Mouse (Mus musculus) forebrain, embryonic 11.5 days (tissue): ENCODE data around the gene Mbl2. TPM values are rescaled to one million over a fixed set of nuclear protein-coding genes. Genes with fewer than 3 reads are reported as not detected.

ENCODE experiments used
- ATAC-seq: fragments of 200-750 bp; cut with Nextera tagmentation; replicated peaks from 2 replicates; pipeline ENCODE4 v1.8.0; 2017; ENCODE audit warnings: moderate TSS enrichment; ENCODE audit not compliant: low FRiP score
- DNase-seq: peaks from one replicate; pipeline ENCODE4 v3.0.0-alpha.2; 2017; ENCODE audit warnings: low spot score
- H3K27ac ChIP-seq: fragments of 300-500 bp; sonication (generic); 2 replicates; pipeline ENCODE4 v1.5.1; 2014; ENCODE audit warnings: low read depth, low read length
- H3K27me3 ChIP-seq: fragments of 300-500 bp; sonication (generic); 2 replicates; pipeline ENCODE4 v1.6.1; 2014; ENCODE audit warnings: mild to moderate bottlenecking, low read length, mixed read lengths; ENCODE audit not compliant: control insufficient read depth, insufficient read depth
- H3K36me3 ChIP-seq: fragments of 300-500 bp; sonication (generic); 2 replicates; pipeline ENCODE4 v1.6.1; 2014; ENCODE audit warnings: mild to moderate bottlenecking, low read length, moderate library complexity, mixed read lengths; ENCODE audit not compliant: control insufficient read depth, insufficient read depth
- H3K4me1 ChIP-seq: fragments of 300-500 bp; sonication (generic); replicated peaks from 2 replicates; pipeline ENCODE4 v1.6.1; 2014; ENCODE audit warnings: low read length, mixed read lengths; ENCODE audit not compliant: control insufficient read depth, insufficient read depth
- H3K4me2 ChIP-seq: fragments of 300-500 bp; sonication (generic); 2 replicates; pipeline ENCODE4 v1.6.1; 2014; ENCODE audit warnings: low read depth, mild to moderate bottlenecking, low read length, moderate library complexity, mixed read lengths; ENCODE audit not compliant: severe bottlenecking
- H3K4me3 ChIP-seq: fragments of 300-500 bp; sonication (generic); 2 replicates; pipeline ENCODE4 v1.5.1; 2014; ENCODE audit warnings: low read depth, low read length
- H3K9ac ChIP-seq: fragments of 300-500 bp; sonication (generic); 2 replicates; pipeline ENCODE4 v1.6.1; 2014; ENCODE audit warnings: low read length
- H3K9me3 ChIP-seq: fragments of 300-500 bp; sonication (generic); 2 replicates; pipeline ENCODE4 v1.6.1; 2016; ENCODE audit warnings: low read length, mixed read lengths; ENCODE audit not compliant: control insufficient read depth
- WGBS: fragments of 180-500 bp; shearing (Covaris S2); extraction: QIAGEN DNeasy Blood & Tissue Kit; methylation state at CpG from one replicate; pipeline ENCODE4 v1.1.7; 2014; 5-methylcytosine and 5-hydroxymethylcytosine counted together
- microRNA-seq: library from miRNA; unstranded; fragments of <30 nt; microRNA quantifications from one replicate; pipeline ENCODE4, GENCODE M21; 2016; ENCODE audit not compliant: insufficient number of aligned reads
- polyA plus RNA-seq: library from polyadenylated mRNA; unstranded; fragments of >200 nt; fragmentation: Nextera tagmentation; extraction: Ambion mirVana; gene quantifications from 2 replicates; pipeline ENCODE4 v1.2.1, GENCODE M21; 2014

Gene Mbl2
- polyA plus RNA-seq, 1 experiment from 2014 or later: not detected

DNA sequence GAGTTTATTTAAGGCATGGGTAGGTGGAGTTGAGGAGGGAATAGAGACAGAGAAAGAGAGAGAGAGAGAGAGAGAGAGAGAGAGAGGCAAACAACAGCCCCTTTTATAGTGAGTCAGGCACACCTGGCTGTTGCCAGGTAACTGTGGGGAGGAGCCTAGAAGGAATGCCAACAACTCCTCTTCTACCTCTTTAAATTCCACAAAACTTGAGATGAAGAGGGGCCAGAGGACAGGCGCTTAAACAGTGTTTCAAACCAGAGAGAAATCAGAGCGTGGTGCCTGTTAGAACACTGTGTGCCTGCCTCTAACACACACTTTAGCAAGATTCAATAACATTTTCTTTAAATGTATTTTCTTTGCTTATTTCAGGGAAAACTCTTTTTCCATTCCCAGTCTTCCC lies 19.5 kb downstream of the Mbl2 start:
- Histone ChIP-seq H3K27ac (no peak overlapping the region), H3K27me3 (no peaks in the 10 kb centered on the region), H3K9me3 (no peaks in the 10 kb centered on the region), H3K36me3 (no peaks in the 10 kb centered on the region), H3K9ac (no peak overlapping the region), H3K4me3 (no peak overlapping the region), H3K4me1 (no peaks in the 10 kb centered on the region), H3K4me2 (no peak overlapping the region)
- WGBS: 64% methylated on average over 2 of the region's 2 CpGs
- no peak for ATAC-seq
- DNase-seq: no peak

DNA sequence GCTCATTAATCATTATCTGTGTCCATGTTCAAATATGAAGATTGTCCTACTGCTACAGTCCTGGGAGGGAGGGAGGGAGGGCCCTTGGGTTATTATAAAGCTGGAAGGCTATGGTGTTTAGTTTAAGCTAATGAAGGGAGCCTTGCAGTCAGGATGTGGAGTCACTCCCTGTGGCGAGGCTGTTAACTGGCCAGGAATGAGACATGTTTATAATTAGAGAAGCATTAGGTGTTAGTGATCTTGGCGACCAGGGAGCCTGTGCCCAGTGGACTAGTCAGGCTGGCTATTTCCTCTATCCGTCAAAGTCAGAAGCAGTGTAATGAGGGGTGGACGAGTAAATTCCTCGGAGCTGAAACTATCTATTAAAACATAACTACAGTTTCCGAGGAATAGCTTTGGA lies 23.6 kb downstream of the Mbl2 start:
- H3K4me1 ChIP-seq: no peaks in the 10 kb centered on the region
- no peaks in the 10 kb centered on the region for H3K27me3 ChIP-seq
- no peak for DNase-seq
- H3K9ac ChIP-seq: no peak overlapping the region
- no peak overlapping the region for H3K27ac ChIP-seq
- no peak overlapping the region for H3K4me2 ChIP-seq
- ATAC-seq: no peak
- H3K4me3 ChIP-seq: no peak overlapping the region
- no peaks in the 10 kb centered on the region for H3K9me3 ChIP-seq
- no peaks in the 10 kb centered on the region for H3K36me3 ChIP-seq
- WGBS: 39% methylated on average over 6 of the region's 6 CpGs

DNA sequence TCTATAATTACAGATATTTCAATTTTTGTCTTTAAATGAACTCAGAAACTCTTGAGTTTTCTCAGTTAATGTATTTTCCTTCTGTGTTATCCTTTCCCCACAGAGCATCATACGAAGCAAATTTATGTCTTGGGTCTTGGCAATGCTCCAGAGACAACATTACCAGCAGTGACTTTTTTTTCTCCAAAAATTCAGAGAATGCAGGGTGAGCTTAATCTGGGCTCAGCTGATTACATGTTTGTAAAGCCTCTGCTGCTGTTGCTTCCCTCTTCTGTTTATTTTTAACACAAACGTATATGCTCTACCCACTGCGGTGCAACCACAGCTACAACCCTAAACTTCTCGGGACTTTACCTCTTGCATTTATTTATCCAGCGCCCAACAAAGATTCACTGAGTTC lies 48.4 kb downstream of the Mbl2 start:
- no peaks in the 10 kb centered on the region for H3K27me3 ChIP-seq
- H3K36me3 ChIP-seq: no peaks in the 10 kb centered on the region
- 74% methylated on average over 5 of the region's 5 CpGs for WGBS
- no peak for DNase-seq
- H3K9ac ChIP-seq: no peak overlapping the region
- H3K9me3 ChIP-seq: no peaks in the 10 kb centered on the region
- H3K27ac ChIP-seq: no peak overlapping the region
- H3K4me3 ChIP-seq: no peak overlapping the region
- H3K4me2 ChIP-seq: no peak overlapping the region
- ATAC-seq: no peak
- H3K4me1 ChIP-seq: no peaks in the 10 kb centered on the region

DNA sequence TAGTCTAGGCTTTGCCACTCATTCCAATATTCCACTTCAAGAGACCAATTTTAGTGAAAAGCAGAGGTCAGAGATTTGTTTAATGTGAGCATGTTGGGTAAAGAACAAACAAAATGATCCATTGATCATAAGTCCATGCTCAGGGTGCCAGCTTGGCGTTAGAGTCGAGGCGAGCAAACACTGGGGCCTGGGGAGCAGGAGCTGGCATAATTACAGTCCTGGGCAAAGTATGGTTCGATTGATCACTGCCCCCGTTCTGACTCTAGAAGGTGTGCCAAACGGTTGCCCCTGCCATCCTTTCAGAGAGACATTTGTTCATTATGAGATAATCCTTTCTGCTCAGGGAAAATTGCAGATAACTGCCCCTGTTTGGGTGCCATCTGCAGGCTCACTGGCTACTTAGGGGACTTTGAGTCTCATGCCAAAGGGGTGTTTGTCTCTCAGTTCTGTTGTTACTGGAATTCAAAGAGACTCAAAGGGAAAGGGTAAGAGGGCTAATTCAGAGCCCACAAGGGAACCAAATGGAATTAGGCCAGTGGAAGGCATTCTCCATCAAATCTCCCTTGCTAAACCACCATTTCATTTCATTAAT lies 55.3 kb downstream of the Mbl2 start:
- ATAC-seq: no peak
- no peak overlapping the region for H3K4me3 ChIP-seq
- no peaks in the 10 kb centered on the region for H3K36me3 ChIP-seq
- H3K9me3 ChIP-seq: no peaks in the 10 kb centered on the region
- no peak for DNase-seq
- H3K4me2 ChIP-seq: no peak overlapping the region
- H3K4me1 ChIP-seq: no peaks in the 10 kb centered on the region
- H3K27me3 ChIP-seq: no peaks in the 10 kb centered on the region
- H3K9ac ChIP-seq: no peak overlapping the region
- WGBS: 90% methylated on average over 6 of the region's 6 CpGs
- H3K27ac ChIP-seq: no peak overlapping the region

Small RNAs within 50 kb of the gene (microRNA-seq; reads per million reads assigned to microRNA genes)
- gene Gm24108: not detected

Other genes with a start within 250 kb of the Mbl2 start
- gene Trpd52l3, start 229.2 kb upstream of the Mbl2 start, polyA plus RNA-seq: not detected in 2 replicates
- 87.6 and 92.3 TPM in 2 replicates for gene Uhrf2, start 202.4 kb upstream of the Mbl2 start, polyA plus RNA-seq
- gene Gldc, start 57.5 kb upstream of the Mbl2 start, polyA plus RNA-seq: 50.8 and 52.6 TPM in 2 replicates